Mouse (Mus musculus) lung, embryonic 15.5 days (tissue): ENCODE data around the gene Slc7a15. TPM values are rescaled to one million over a fixed set of nuclear protein-coding genes. Genes with fewer than 3 reads are reported as not detected.

Experiments
- ATAC-seq: fragments of 200-750 bp; cut with Nextera tagmentation; 2 replicates; pipeline ENCODE4 v1.8.0; 2017; ENCODE audit warnings: moderate number of reproducible peaks, borderline replicate concordance; ENCODE audit not compliant: low FRiP score, low TSS enrichment; ENCODE audit errors: extremely low read depth
- H3K27ac ChIP-seq: fragments of 300-500 bp; sonication (generic); 2 replicates; pipeline ENCODE4 v1.5.1; 2015; ENCODE audit warnings: moderate library complexity, mild to moderate bottlenecking, inconsistent platforms
- H3K27me3 ChIP-seq: fragments of 300-500 bp; sonication (generic); 2 replicates; pipeline ENCODE4 v1.6.1; 2015; ENCODE audit warnings: inconsistent platforms
- H3K36me3 ChIP-seq: fragments of 300-500 bp; sonication (generic); 2 replicates; pipeline ENCODE4 v1.6.1; 2015; ENCODE audit warnings: inconsistent platforms
- H3K4me1 ChIP-seq: fragments of 300-500 bp; sonication (generic); 2 replicates; pipeline ENCODE4 v1.6.1; 2015; ENCODE audit warnings: inconsistent platforms
- H3K4me2 ChIP-seq: fragments of 300-500 bp; sonication (generic); 2 replicates; pipeline ENCODE4 v1.6.1; 2015; ENCODE audit warnings: inconsistent platforms, mild to moderate bottlenecking, moderate library complexity
- H3K4me3 ChIP-seq: fragments of 300-500 bp; sonication (generic); 2 replicates; pipeline ENCODE4 v1.5.1; 2015; ENCODE audit warnings: mild to moderate bottlenecking, inconsistent platforms
- H3K9ac ChIP-seq: fragments of 300-500 bp; sonication (generic); 2 replicates; pipeline ENCODE4 v1.6.1; 2015; ENCODE audit warnings: inconsistent platforms
- H3K9me3 ChIP-seq: fragments of 300-500 bp; sonication (generic); 2 replicates; pipeline ENCODE4 v1.6.1; 2016; ENCODE audit warnings: inconsistent platforms
- WGBS: fragments of 180-500 bp; shearing (Covaris S2); methylation state at CpG from one replicate; pipeline ENCODE4 v1.1.7; 2015; 5-methylcytosine and 5-hydroxymethylcytosine counted together
- polyA plus RNA-seq: library from polyadenylated mRNA; unstranded; fragments of >200 nt; fragmentation: Nextera tagmentation; extraction: Ambion mirVana; gene quantifications from 2 replicates; pipeline ENCODE4 v1.2.1, GENCODE M21; 2015

Gene Slc7a15
- polyA plus RNA-seq, 1 experiment from 2014 or later = not detected

DNA sequence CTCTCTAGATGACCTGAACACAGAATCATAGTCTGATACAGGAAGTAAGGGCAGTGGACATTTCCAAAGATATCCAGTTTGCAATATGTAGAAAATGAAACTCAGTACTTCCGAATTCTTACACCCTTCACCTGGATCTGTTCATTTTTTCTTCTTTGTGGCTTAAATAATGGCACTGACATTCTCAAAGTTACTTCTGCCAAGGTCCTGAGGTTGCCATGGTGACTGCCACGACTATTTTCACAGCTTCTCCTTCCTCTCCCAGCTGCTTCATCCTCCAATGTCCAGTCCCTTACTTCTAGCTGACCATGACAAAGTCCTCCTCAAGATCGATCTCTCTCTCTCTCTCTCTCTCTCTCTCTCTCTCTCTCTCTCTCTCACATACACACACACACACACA lies 105.5 kb downstream of the Slc7a15 start:
- Histone ChIP-seq H3K4me2 (no peak overlapping the region), H3K27ac (no peak overlapping the region), H3K9ac (no peak overlapping the region), H3K4me3 (no peak overlapping the region), H3K27me3 (no peaks in the 10 kb centered on the region), H3K36me3 (no peaks in the 10 kb centered on the region), H3K4me1 (peaks cover 52% of the 10 kb centered on the region), H3K9me3 (no peaks in the 10 kb centered on the region)
- no peak for ATAC-seq
- 51% methylated on average over 3 of the region's 3 CpGs for WGBS

DNA sequence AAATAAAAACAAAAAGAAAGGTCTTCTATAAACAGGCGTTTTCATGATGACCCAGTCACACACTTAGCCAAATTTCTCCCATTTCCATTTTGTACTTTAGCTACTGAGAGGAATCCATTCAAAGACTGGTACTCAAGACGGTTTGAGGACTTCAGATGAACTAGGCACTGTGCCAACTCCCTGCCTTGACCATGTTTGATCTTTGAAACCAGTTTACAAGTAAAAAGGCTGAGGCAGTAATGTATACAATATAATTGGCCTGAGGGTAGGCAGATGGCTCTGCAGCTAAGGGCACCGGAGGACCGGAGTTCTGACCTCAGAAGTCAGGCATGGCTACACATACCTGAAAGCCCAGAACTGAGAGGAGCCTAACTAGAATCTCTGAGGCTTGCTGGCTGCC lies 109.8 kb downstream of the Slc7a15 start:
- H3K27ac ChIP-seq = no peak overlapping the region
- ATAC-seq = no peak

DNA sequence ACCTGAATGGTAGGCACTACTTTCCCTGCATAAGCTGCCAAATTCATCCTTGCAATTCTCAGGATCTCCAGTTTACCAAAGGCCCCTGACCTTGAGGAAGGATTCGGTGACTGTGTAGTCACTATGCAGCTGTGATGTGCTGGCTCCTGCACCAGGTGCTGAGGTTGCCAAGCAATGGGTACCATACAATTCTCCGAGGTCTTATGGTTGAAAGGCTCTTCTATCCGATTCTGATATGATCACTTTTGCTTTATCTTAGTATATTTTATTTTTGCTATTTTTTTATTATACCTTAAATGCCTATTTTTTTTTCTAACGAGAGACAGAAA lies 110.2 kb downstream of the Slc7a15 start:
- no peaks in the 10 kb centered on the region for H3K36me3 ChIP-seq
- H3K4me1 ChIP-seq = peaks cover 39% of the 10 kb centered on the region
- H3K4me2 ChIP-seq = no peak overlapping the region
- WGBS = 67% methylated on average over 4 of the region's 4 CpGs
- ATAC-seq = no peak
- H3K27me3 ChIP-seq = no peaks in the 10 kb centered on the region
- no peak overlapping the region for H3K9ac ChIP-seq
- no peak overlapping the region for H3K4me3 ChIP-seq
- no peak overlapping the region for H3K27ac ChIP-seq
- no peaks in the 10 kb centered on the region for H3K9me3 ChIP-seq

More for the DNA sequence above, 109.8 kb downstream of the Slc7a15 start:
- Histone ChIP-seq H3K4me3 (no peak overlapping the region), H3K4me2 (no peak overlapping the region), H3K9ac (no peak overlapping the region), H3K27me3 (no peaks in the 10 kb centered on the region), H3K4me1 (peaks cover 39% of the 10 kb centered on the region), H3K36me3 (no peaks in the 10 kb centered on the region), H3K9me3 (no peaks in the 10 kb centered on the region)
- 8% methylated on average over 4 of the region's 4 CpGs for WGBS

DNA sequence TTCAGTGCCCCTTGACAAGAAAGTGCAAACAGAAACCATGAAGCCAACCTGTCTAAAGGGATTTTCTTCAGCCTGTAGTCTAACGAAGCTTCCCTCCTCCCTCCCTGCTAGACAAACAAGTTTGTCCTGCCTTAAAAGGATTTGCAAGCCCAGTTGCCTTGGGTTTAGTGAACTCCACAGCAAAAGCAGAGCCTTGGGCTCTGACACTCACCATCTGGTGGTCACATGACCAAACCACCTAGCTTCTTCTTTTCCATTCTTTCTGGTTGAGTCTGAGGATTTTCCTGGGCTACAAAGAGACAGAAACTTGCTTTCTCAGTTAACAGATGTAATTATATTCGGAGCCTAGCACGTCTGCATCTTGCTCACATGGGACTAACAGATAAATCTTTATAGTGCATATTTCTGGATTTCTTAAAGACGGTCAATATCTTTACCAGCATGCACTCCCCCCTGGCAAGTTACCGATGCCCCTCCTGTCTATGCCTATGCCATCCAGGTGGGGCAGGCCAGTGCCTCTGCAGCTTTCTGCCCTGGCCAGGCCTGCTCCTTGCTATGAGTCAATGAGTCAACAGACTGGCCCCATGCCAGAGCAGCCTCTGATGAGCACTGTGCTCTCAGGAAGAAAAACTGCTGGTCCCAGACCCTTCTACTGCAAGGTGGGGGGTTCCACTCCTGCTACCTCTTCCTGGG lies 110.8 kb downstream of the Slc7a15 start:
- WGBS = 52% methylated on average over 5 of the region's 5 CpGs
- H3K4me2 ChIP-seq = no peak overlapping the region
- H3K27ac ChIP-seq = peak overlapping the region; percentile 23
- H3K4me3 ChIP-seq = no peak overlapping the region
- H3K4me1 ChIP-seq = peaks cover 39% of the 10 kb centered on the region
- H3K9ac ChIP-seq = no peak overlapping the region
- peak; percentile 64 for ATAC-seq
- no peaks in the 10 kb centered on the region for H3K36me3 ChIP-seq
- no peaks in the 10 kb centered on the region for H3K9me3 ChIP-seq
- no peaks in the 10 kb centered on the region for H3K27me3 ChIP-seq

DNA sequence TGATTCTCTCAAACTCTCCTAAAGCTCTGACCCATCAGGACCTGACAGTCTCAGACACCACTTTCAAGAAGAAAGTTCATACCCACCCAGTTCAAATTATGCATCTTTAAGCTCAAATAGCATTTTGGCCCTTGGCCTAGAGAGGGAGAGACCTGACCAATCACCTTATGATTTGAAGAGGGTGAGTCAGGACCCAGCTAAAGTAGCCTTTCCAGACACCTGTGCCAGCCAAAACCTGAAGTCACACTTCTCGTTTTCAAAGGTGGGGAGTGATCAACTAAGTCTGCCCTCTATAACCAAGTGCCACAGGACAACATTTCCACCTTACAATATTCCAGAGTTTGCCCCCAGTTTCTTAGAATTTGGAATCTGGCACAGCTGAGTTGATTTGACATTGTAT lies 111.6 kb downstream of the Slc7a15 start:
- Histone ChIP-seq H3K27me3 (no peaks in the 10 kb centered on the region), H3K4me3 (no peak overlapping the region), H3K27ac (peak overlapping the region; percentile 23; the same call in 1 of the 2 replicates), H3K4me1 (peaks cover 32% of the 10 kb centered on the region), H3K9ac (no peak overlapping the region), H3K9me3 (no peaks in the 10 kb centered on the region), H3K36me3 (no peaks in the 10 kb centered on the region), H3K4me2 (no peak overlapping the region)
- WGBS = 52% methylated on average over 1 of the region's 1 CpGs
- ATAC-seq = no peak

DNA sequence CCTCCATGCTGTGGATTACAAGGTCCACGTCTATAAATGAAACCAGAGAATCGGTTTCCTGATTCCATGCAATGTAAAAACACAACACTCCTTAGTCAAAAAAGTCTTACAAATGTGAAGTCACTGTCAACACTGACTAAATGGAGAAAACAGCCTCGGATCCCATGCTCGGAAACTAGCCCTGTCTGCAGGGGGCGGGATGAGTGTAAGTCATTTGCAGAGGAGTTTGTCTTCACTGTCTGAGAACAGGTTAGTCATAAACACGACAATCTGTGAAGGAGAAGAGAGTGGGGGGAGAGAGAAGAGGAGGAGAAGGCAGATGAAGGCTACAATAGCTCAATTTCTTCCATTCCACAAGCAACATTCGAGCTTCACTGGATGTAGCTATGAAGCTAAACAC lies 113.6 kb downstream of the Slc7a15 start:
- H3K4me1 ChIP-seq = peaks cover 25% of the 10 kb centered on the region
- no peak overlapping the region for H3K9ac ChIP-seq
- H3K9me3 ChIP-seq = no peaks in the 10 kb centered on the region
- H3K4me2 ChIP-seq = no peak overlapping the region
- no peak for ATAC-seq
- H3K4me3 ChIP-seq = no peak overlapping the region
- WGBS = 72% methylated on average over 7 of the region's 7 CpGs
- no peaks in the 10 kb centered on the region for H3K36me3 ChIP-seq
- H3K27ac ChIP-seq = no peak overlapping the region
- H3K27me3 ChIP-seq = no peaks in the 10 kb centered on the region

DNA sequence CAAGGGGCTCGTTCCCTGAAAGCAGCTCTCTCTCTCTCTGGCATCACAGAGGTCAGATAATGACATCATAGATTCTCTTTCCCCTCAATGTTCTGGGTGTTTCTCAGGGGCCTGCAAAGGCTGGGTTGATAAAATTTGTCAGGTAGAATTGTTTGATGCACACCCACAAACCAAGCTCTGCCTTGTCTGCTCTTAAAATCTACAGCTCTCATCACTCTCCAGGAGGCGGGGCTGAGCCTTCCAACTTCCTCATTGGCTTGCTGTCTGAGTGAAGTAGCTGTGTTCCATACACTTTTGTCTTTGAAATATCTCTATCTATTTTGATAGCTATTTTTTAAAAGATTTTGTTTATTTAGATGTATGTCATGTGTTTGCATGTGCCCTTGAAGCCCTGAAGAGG lies 116.7 kb downstream of the Slc7a15 start:
- H3K36me3 ChIP-seq = no peaks in the 10 kb centered on the region
- no peaks in the 10 kb centered on the region for H3K9me3 ChIP-seq
- WGBS = 57% methylated on average over 2 of the region's 2 CpGs
- no peak overlapping the region for H3K27ac ChIP-seq
- H3K4me1 ChIP-seq = peaks cover 11% of the 10 kb centered on the region; the same call in 1 of the 2 replicates
- no peak for ATAC-seq
- H3K4me2 ChIP-seq = no peak overlapping the region
- H3K27me3 ChIP-seq = no peaks in the 10 kb centered on the region
- H3K9ac ChIP-seq = no peak overlapping the region
- no peak overlapping the region for H3K4me3 ChIP-seq

Other genes starting within 250 kb of the Slc7a15 start
- 49.4 and 52.1 TPM in 2 replicates for gene Rhob, start 99.1 kb downstream of the Slc7a15 start, polyA plus RNA-seq
- gene Pum2, start 75.1 kb upstream of the Slc7a15 start, polyA plus RNA-seq = 42.5 and 44.5 TPM in 2 replicates
- gene Sdc1, start 172.3 kb upstream of the Slc7a15 start, polyA plus RNA-seq = 139 and 142 TPM in 2 replicates